Mouse (Mus musculus): Measurements from ENCODE around the gene Fam107b.

The Fam107b gene

GRCm38 (mm10) chr2:3608868-3609854 is 38.9 kb downstream of the Fam107b start:
- no peak for DNase-seq (ENCODE audit: low read depth)

DNA sequence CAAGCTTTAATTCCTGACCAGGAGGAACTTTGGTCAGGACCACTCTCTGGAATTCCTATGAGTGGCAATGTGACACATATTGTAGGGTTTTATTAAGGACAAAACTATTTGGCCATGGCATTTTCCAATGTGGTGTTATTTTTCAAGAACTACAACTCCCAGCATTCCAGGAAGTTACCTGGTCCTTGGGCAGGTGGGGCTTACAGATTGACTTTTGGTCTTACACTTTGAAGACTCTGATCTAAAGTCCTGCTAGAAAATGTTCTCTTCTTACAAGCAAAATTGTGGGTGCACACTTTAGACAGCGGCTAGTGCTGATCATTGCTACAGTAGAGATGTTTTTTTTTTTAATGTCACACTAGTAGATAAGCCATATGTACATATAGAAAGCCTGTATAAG is 48.2 kb downstream of the Fam107b start:
- no peak for DNase-seq (ENCODE audit: low read depth)

- no peak for DNase-seq (ENCODE audit: low read depth)
These were observed 51.3 kb downstream of the Fam107b start for GRCm38 (mm10) chr2:3621568-3621967.

DNA sequence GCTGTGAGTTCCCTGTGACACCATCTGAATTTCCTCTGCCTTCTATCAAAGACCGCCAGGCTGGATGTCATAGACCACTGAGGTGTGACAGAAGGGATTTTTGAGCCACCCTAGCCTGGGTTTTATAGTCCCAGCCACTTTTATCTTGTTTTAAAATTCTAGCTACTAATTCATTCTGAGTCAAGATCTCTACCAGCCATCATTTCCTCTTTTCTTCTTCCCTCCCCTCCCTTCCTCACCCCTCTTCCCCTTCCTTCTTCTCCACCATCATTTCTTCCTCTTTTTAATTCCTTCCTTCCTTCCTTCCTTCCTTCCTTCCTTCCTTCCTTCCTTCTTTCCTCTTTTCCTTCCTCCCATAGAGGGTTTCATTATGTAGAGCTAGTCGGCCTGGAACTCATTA is 51.9 kb downstream of the Fam107b start:
- no peak for DNase-seq (ENCODE audit: low read depth)

GRCm38 (mm10) chr2:3623207-3623980 is 53.1 kb downstream of the Fam107b start:
- no peak for DNase-seq (ENCODE audit: low read depth)

DNA sequence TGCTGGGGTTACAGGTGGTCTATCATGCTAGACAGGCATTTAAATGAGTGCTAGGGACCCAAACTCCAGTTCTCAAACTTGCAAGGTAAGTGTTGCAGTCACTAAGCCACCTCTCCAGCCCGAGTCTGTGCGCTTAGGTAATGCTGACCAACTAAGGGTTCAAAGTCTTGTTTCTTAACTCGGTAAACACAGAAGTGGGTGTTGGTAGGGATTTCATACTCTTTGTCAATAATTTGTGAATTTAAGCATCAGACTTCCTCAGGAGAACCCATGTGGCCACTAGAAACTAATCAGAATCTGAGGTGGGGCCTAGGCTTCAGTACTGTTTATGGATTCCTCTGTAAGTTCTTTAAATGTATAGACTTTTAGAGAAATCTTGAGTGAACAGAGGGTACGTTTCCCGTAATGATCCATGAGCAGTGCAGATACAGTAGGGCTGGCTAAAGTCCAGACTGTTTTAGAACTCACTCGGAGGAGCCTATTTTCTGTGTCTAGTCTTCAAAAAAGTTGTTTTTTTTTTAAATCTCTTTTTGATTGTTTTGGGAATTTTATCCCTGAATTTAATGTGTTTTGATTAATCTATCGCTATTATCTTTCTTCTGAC is 53.8 kb downstream of the Fam107b start:
- DNase-seq (ENCODE audit: low read depth), result no peak

- DNase-seq (ENCODE audit: low read depth), result no peak
These were observed 58.8 kb downstream of the Fam107b start for GRCm38 (mm10) chr2:3629096-3629495.

DNA sequence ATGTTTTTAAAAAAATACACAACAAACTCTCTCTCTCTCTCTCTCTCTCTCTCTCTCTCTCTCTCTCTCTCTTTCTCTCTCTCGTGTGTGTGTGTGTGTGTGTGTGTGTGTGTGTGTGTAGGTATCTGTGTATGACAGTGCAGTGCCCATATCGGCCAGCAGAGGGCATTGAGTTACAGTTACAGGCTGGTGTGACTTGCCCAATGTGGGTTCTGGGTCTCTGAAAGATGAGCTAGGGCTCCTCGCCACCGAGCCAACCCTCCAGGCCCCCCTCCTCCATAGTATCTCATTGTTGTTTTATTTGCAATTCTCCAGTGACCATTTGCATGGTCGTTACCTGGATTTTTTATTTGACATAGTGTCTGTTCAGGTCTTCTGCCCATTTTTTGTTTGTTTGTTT is 59.5 kb downstream of the Fam107b start:
- DNase-seq (ENCODE audit: low read depth), result no peak

DNA sequence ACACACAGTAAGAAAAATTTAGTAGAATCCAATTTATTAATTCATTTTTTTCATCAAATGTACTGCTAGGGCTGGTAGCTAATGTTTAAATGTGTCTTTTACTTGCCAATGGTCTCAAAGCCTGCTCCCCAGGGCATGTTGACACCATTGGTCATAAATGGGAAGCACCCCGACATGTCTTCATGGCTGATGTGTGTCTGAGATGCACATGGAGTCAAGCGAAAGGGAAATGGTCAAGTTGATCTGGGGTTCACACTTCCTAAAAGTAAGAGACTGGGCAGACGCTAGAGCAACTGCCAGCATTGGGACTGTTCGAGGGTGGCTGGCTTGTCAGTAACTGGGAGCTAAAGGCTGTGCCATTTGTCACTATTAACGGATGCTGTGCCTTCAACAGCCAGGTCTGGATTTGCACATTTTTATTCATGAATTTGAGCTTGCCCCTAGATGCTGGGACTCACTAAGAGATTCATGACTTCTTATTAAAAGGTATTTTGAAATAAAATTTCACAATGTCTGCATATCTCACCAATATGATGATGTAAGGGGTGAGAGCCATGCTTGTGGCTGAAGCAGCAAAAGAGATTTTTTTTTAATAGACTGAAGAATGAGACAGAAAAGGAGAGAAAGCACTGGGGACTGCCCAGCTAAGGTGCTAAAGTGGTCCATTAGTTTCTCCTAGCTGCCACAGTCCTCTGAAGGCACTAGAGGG is 60.6 kb downstream of the Fam107b start:
- no peak for DNase-seq (ENCODE audit: low read depth)

GRCm38 (mm10) chr2:3633137-3633536 is 62.8 kb downstream of the Fam107b start:
- DNase-seq (ENCODE audit: low read depth), result no peak

GRCm38 (mm10) chr2:3636771-3637170 is 66.5 kb downstream of the Fam107b start:
- no peak for DNase-seq (ENCODE audit: low read depth)

- no peak for DNase-seq (ENCODE audit: low read depth)
These were observed 70.9 kb downstream of the Fam107b start for GRCm38 (mm10) chr2:3641001-3641770.

GRCm38 (mm10) chr2:3642949-3643348 is 72.7 kb downstream of the Fam107b start:
- DNase-seq (ENCODE audit: low read depth), result no peak

DNA sequence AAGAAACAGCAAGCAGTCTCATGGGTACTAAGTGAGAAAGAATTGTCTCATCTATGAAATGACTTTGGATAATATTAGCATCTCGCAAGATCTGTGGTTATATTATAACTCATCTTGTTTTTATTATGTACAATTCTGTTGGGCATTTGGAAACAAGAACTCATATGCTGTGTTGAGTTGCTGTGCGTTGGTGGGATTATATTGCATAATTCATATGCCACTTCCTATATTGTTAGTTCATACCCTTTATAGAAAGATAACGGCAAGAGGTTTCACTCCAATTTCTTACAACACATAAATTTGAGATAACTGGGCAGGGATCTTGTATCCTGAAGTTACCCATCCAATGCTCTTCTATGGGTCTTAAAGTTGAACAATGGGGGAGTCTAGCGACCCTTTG is 75.5 kb downstream of the Fam107b start:
- no peak for DNase-seq (ENCODE audit: low read depth)

DNA sequence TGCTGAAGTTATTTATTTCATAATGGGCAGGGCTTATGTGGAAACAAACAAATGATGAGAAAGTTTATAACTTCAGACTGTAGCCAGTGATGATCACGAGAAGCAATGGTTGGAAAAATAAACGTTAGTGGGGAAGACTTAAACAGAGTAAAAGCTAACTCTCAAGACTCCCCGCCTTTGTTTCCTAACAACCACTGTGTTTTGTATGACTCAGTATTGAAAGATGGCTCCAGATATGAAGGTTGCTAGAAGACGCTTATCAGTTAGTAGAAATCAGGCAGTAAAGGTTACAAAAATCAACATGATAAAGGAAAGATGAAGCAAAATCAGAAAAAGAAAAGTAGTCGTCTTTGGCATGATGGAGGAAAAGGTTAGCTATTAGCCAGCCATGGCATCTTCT is 78.9 kb downstream of the Fam107b start:
- no peak for DNase-seq (ENCODE audit: low read depth)

DNA sequence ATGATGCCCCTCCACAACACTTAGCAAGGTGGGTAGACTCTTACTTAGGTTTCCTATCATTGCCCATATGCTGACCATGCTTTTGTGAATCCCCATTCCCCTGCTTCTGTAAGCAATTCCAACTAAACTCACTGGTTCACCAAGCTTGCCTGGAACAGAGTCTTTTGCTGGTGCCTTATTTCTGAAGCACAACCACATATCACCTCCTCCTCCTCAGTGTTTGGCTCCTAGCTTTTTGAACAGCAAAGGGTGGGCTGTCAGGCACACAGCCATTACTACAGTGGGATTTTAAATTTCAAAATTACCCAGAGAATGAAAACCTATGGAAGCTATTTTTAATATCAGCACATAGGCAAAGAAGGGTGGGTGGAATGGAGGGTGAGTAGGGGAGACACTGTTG is 84.3 kb downstream of the Fam107b start:
- no peak for DNase-seq (ENCODE audit: low read depth)

GRCm38 (mm10) chr2:3656091-3656490 is 85.8 kb downstream of the Fam107b start:
- DNase-seq (ENCODE audit: low read depth), result no peak

GRCm38 (mm10) chr2:3656834-3657233 is 86.5 kb downstream of the Fam107b start:
- peak; percentile 35 for DNase-seq (ENCODE audit: low read depth)

- peak; percentile 25 for DNase-seq (ENCODE audit: low read depth)
These were observed 87.1 kb downstream of the Fam107b start for GRCm38 (mm10) chr2:3657376-3657775.

GRCm38 (mm10) chr2:3657811-3658730 is 87.8 kb downstream of the Fam107b start:
- DNase-seq (ENCODE audit: low read depth), result peak; percentile 87
